Mouse (Mus musculus): ENCODE results near the gene Tubb2a.

DNA sequence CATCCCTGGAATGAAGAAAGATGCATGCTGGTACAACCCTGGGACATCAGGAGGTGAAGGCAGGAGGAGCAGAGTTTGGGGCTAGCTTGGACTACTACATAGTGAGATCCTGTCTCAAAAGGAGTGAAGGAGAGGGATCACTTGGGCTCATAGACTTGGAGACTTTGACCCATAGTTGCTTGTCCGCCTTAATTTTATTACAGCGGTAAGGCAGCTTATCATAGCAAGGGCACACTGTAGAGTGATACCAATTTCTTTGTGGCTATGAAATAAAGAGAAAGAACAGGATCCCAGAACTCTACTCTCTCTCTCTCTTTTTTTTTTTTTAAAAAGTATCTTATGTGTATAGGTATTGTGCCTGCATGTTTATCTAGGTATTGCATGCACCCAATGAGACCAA is 42.7 kb upstream of the Tubb2a start:
- TF ChIP-seq POLR2A (IDR thresholded peaks at IDR 0.05; ENCODE audit: low read depth, low read length), result no peak
- TF ChIP-seq MEF2A (IDR thresholded peaks at IDR 0.05; ENCODE audit: borderline replicate concordance, low read depth, low read length), result no peak
- no peak for TF ChIP-seq CTCF (conservative IDR thresholded peaks at IDR 0.05 in 1 of 2, IDR thresholded peaks at IDR 0.05 in 1 of 2; ENCODE audit: low read depth in 2 of 2, low read length in 2 of 2)
- no peak for TF ChIP-seq BHLHE40 (IDR thresholded peaks at IDR 0.05; ENCODE audit: low read depth, low read length)
- no peak for TF ChIP-seq ZMIZ1 (IDR thresholded peaks at IDR 0.05; ENCODE audit: low read depth, low read length)
- TF ChIP-seq EP300 (IDR thresholded peaks at IDR 0.05; ENCODE audit: low read length), result no peak
- no peak for TF ChIP-seq ETS1 (conservative IDR thresholded peaks at IDR 0.05; ENCODE audit: low read depth, low read length)
- no peak for TF ChIP-seq UBTF (IDR thresholded peaks at IDR 0.05; ENCODE audit: low read depth, low read length)
- no peak for TF ChIP-seq KAT2A (IDR thresholded peaks at IDR 0.05; ENCODE audit: insufficient replicate concordance, low read length)
- no peak for TF ChIP-seq CHD2 (IDR thresholded peaks at IDR 0.05; ENCODE audit: low read length)
